Mouse (Mus musculus) heart, embryonic 13.5 days (tissue): ENCODE measurements around the gene Lsm10. TPM values are rescaled to one million over a fixed set of nuclear protein-coding genes. Genes with fewer than 3 reads are reported as not detected.

Experiments
- ATAC-seq: fragments of 200-750 bp; cut with Nextera tagmentation; 2 replicates; pipeline ENCODE4 v1.8.0; 2017; ENCODE audit warnings: moderate TSS enrichment; ENCODE audit not compliant: insufficient number of reproducible peaks, low FRiP score, low TSS enrichment; ENCODE audit errors: extremely low read depth
- H3K27ac ChIP-seq: fragments of 300-500 bp; sonication (generic); replicated peaks from 2 replicates; pipeline ENCODE4 v1.5.1; 2015; ENCODE audit warnings: moderate library complexity, mild to moderate bottlenecking, inconsistent platforms
- H3K27me3 ChIP-seq: fragments of 300-500 bp; sonication (generic); replicated peaks from 2 replicates; pipeline ENCODE4 v1.6.1; 2015; ENCODE audit warnings: mild to moderate bottlenecking, inconsistent platforms
- H3K36me3 ChIP-seq: fragments of 300-500 bp; sonication (generic); 2 replicates; pipeline ENCODE4 v1.6.1; 2015; ENCODE audit warnings: mild to moderate bottlenecking, inconsistent platforms
- H3K4me1 ChIP-seq: fragments of 300-500 bp; sonication (generic); 2 replicates; pipeline ENCODE4 v1.6.1; 2015; ENCODE audit warnings: inconsistent platforms
- H3K4me2 ChIP-seq: fragments of 300-500 bp; sonication (generic); 2 replicates; pipeline ENCODE4 v1.6.1; 2015; ENCODE audit warnings: inconsistent platforms, mild to moderate bottlenecking, moderate library complexity
- H3K4me3 ChIP-seq: fragments of 300-500 bp; sonication (generic); 2 replicates; pipeline ENCODE4 v1.5.1; 2015; ENCODE audit warnings: moderate library complexity, mild to moderate bottlenecking, inconsistent platforms
- H3K9ac ChIP-seq: fragments of 300-500 bp; sonication (generic); 2 replicates; pipeline ENCODE4 v1.6.1; 2015; ENCODE audit warnings: inconsistent platforms, mild to moderate bottlenecking, moderate library complexity
- H3K9me3 ChIP-seq: fragments of 300-500 bp; sonication (generic); 2 replicates; pipeline ENCODE4 v1.6.1; 2016; ENCODE audit warnings: inconsistent platforms
- WGBS: fragments of 180-500 bp; shearing (Covaris S2); methylation state at CpG from one replicate; pipeline ENCODE4 v1.1.7; 2015; ENCODE audit warnings: mixed read lengths; 5-methylcytosine and 5-hydroxymethylcytosine counted together
- polyA plus RNA-seq: library from polyadenylated mRNA; unstranded; fragments of >200 nt; fragmentation: Nextera tagmentation; extraction: Ambion mirVana; gene quantifications from 2 replicates; pipeline ENCODE4 v1.2.1, GENCODE M21; 2015

The Lsm10 gene
- polyA plus RNA-seq, result 35.2 and 48.6 TPM in 2 replicates

DNA sequence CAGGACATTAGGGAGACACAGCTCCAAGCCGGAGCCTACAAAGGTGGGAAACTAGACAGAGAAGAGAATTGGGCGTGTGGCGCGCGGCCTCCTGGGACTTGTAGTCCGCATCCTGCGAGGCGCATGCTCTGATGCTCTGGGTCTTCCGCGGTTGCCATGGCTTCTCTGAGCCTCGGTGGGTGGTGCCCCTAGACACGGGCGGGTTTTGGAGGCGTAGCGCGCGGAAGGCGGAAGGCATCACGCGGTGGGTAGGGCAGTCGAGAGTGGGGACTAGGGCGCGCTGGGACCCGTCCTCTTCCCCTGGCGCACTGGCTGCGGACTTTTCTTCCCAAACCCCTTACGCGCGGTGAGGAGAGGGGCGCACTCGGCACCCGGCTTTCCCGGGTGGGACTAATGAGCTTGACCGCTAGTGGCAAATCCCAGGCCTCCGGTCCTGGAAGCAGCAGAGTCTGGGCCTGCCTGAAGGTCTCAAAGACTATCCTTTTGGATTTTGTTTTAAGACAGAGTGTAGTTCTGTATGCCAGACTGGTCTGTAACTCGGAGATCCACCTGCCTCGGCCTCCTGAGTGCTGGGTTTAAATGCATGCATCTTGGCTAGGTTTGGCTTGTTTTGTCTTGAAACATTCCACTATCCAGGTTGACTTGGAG, at the start of gene Lsm10:
Lsm10 (plus strand) TSS at position 160 of the 648 bp plus-strand sequence.
- peak within 1 kb of the TSS; percentile 80 for H3K4me2 ChIP-seq
- H3K4me3 ChIP-seq, result peak within 1 kb of the TSS; percentile 82
- 2% methylated on average over 37 of the region's 37 CpGs for WGBS
- peak within 1 kb of the TSS; percentile 88 for H3K9ac ChIP-seq
- H3K27me3 ChIP-seq, result no peaks in the 10 kb centered on the region
- ATAC-seq, result peak; percentile 96
- H3K27ac ChIP-seq, result peak within 1 kb of the TSS; percentile 73
- peaks cover 44% of the 10 kb centered on the region for H3K4me1 ChIP-seq
- no peaks in the 10 kb centered on the region for H3K9me3 ChIP-seq
- peaks cover 19% of the 10 kb centered on the region for H3K36me3 ChIP-seq

DNA sequence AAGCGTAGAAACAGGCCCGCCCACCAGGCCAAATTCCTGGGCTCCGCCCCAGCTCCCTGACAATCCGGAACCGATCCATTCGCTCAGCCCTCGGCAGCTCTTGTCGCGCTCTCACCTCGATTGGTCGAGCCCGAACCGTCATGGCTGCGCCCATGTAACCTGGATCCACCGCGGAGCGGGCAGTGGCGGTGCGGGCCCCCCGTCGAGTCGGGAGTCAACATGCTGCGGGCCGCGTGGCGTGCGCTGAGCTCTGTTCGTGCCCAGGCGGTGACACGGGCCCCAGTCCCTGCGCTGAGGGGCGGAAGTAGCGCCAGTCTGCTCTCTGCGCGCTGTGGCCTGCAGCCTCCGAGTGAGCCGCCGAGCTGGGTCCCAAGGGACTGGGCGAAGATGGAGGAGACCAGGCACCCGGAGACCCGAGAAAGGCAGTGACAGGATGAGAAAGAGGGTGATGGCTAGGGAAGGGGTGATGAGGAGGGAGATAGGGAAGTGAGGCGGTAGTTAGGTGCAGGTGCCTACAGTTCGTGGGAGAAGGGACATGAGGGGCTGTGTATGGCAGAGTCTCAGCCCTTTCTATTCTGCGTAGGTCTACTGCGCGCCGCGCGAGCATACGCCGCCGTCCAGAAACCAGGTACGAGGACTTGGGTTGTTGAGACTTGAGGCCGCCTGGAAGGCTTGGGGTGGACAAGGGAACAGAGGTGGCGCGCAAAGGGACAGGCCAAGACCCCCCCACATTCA, 49.4 kb upstream of the Lsm10 start, which contains the start of gene Mrps15:
Mrps15 (plus strand) TSS at position 75 of the 735 bp plus-strand sequence.
- H3K4me1 ChIP-seq, result peaks cover 12% of the 10 kb centered on the region
- no peaks in the 10 kb centered on the region for H3K9me3 ChIP-seq
- no peaks in the 10 kb centered on the region for H3K27me3 ChIP-seq
- peak within 1 kb of the TSS; percentile 80 for H3K9ac ChIP-seq
- peak; percentile 82 for ATAC-seq
- under 1% methylated on average over 56 of the region's 56 CpGs for WGBS
- peaks cover 30% of the 10 kb centered on the region for H3K36me3 ChIP-seq
- H3K27ac ChIP-seq, result peak within 1 kb of the TSS; percentile 67
- peak within 1 kb of the TSS; percentile 96 for H3K4me2 ChIP-seq
- peak within 1 kb of the TSS; percentile 66 for H3K4me3 ChIP-seq

DNA sequence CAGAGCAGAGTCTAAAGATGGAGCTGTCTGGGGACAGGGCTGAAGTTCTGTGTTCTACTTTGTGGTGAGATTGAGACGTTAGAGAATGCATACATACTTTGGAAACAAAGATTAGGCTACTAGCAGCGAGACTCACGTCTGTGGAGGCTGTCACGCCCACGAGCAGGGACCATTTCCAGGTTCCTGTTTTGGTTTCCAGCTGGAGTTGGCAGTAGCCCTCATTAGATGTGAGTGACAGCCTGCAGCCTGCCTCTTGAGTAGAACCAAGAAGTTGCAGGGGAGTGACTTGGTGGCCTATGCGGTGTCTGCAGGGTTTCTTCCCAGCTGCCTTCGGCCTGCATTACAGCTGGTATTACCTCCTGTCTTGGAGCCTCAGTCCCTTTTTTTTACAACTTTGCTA, 44.8 kb upstream of the Lsm10 start:
- H3K36me3 ChIP-seq, result peaks cover 73% of the 10 kb centered on the region
- H3K27ac ChIP-seq, result no peak overlapping the region
- H3K4me3 ChIP-seq, result no peak overlapping the region
- peaks cover 12% of the 10 kb centered on the region for H3K4me1 ChIP-seq
- H3K4me2 ChIP-seq, result no peak overlapping the region
- H3K27me3 ChIP-seq, result no peaks in the 10 kb centered on the region
- H3K9me3 ChIP-seq, result no peaks in the 10 kb centered on the region
- WGBS, result 77% methylated on average over 7 of the region's 7 CpGs
- ATAC-seq, result no peak
- H3K9ac ChIP-seq, result no peak overlapping the region

DNA sequence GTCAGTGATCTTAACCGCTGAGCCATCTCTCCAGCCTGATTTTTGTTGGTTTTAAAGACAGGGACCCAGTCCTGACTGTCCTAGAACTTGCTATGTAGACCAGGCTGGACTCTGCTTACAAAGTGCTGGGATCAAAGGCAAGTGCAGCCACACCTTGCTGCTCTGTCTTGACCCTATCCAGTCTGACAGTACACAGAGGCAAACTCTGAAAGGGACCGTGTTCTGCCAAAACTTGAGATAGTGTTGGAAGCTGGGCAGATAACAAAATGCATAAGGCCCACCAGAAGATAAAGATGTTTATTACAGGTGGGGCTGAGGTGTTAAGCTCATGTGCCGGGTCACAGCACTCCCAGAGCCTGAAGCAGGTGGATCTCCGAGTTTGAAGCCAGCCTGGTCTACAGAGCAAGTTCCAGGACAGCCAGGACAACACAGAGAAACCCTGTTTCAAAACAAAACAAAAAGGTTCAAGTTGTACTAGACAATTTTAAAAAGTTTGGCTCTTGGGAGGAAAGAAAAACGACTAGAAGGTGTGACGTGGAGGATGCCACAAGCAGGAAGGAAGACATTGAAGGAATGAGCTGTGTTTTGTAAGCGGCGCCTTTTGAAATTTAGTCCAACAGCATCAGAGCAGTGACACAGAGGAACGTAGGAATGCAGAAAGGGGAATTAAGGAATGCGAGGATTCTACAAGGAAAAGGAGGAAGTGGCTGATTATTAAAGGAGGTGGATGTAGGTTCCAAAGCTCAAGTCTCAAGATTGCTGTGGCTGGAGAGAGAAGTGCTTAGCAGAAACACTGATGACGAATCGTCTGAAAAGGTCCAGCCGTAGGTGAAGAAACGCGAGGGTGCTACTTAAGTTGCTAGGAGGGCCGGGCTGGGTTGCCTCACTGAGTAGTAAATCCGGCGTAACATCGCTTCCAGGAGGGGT, 39.0 kb upstream of the Lsm10 start:
- Histone ChIP-seq H3K9ac (peak overlapping the region; percentile 80), H3K4me1 (peaks cover 14% of the 10 kb centered on the region), H3K36me3 (peaks cover 39% of the 10 kb centered on the region), H3K4me2 (peak overlapping the region; percentile 95), H3K9me3 (no peaks in the 10 kb centered on the region), H3K27ac (no peak overlapping the region), H3K27me3 (no peaks in the 10 kb centered on the region), H3K4me3 (peak overlapping the region; percentile 72)
- WGBS, result 11% methylated on average over 19 of the region's 19 CpGs
- ATAC-seq, result no peak

DNA sequence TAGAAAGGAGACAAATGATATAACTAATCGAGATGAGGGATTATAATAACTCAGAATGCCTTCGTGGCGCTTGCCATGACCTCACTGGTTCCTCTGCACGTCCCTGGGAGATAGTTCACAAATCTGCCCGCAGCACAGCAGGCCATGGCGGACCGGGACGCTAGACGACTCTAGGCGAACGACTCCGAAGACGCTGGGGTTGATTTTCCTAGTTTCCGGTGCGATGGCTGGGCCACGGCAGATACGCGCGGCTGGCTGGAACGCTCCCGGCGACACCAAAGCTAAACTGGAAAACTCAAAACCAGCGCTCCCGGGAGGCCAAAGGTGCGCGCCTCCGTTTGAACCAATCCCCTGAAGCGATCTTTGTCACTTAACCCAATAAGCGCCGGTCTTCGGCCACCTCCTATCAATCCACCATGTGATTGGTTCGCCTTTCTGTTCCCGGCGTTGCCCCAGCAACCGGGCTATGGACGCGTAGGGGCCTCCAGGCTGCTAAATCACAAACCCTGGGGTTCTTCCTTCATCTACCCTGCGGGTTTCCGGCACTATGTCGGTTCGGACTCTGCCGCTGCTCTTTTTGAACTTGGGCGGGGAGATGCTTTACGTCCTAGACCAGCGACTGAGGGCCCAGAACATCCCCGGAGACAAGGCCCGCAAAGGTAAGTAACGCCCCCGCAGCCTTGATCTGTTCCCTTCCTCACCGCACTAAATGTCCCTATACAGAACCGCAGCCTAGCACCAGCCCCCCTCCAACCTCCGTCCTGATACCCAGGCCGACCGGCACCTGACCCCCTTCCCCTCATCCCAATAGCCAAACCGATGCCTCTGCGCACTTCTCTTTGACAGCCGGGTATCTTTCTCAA, 38.1 kb upstream of the Lsm10 start, which contains the start of gene Oscp1:
Oscp1 (plus strand) TSS at position 432 of the 863 bp plus-strand sequence.
- Histone ChIP-seq H3K27ac (no peak within 1 kb of the TSS; the same call in 1 of the 2 replicates), H3K9me3 (no peaks in the 10 kb centered on the region), H3K9ac (peak within 1 kb of the TSS; percentile 80), H3K27me3 (no peaks in the 10 kb centered on the region), H3K4me2 (peak within 1 kb of the TSS; percentile 95), H3K4me3 (peak within 1 kb of the TSS; percentile 72), H3K4me1 (peaks cover 14% of the 10 kb centered on the region), H3K36me3 (peaks cover 32% of the 10 kb centered on the region)
- peak; percentile 92 for ATAC-seq
- WGBS, result under 1% methylated on average over 57 of the region's 57 CpGs

DNA sequence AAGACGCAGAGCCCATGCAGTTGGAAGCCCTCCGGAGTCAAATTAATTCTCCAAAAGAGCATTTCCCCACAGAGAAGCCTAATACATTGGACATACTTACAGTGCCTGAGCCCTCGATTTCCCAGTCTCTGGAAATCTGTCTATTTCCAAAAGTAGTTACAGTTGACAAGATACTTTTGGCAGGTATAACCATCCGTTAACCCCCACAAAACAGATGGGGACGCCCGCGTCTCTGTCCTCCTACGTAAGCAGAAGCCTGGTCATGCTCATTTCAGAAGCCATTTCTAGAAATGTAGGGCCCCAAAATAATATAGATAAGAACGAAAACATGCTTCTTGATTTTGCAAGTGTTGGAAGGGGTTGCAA, 37.4 kb upstream of the Lsm10 start:
- Histone ChIP-seq H3K9ac (peak overlapping the region; percentile 80), H3K27me3 (no peaks in the 10 kb centered on the region), H3K4me3 (peak overlapping the region; percentile 72), H3K4me2 (peak overlapping the region; percentile 95), H3K4me1 (peaks cover 14% of the 10 kb centered on the region), H3K27ac (no peak overlapping the region), H3K9me3 (no peaks in the 10 kb centered on the region), H3K36me3 (peaks cover 26% of the 10 kb centered on the region)
- 36% methylated on average over 9 of the region's 9 CpGs for WGBS
- ATAC-seq, result no peak

DNA sequence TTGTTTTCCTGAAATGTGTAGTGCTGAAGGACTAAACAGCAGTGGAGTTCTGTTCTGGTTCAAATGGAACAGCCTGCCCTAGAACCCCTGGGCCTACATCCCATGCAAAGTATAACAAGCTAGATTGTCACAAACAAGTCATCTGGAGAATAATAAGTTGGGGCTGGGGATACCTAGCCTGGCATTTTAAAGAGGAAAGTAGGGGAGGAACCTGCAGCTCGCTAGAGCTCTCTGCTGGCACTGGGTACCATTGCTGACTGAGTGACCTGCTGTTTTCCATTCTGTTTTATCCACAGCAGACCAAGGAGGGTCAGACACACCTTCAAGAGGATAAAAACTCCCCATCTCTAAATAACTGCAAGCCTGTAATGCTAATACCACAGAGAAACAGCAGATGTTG, 33.6 kb upstream of the Lsm10 start:
- no peak for ATAC-seq
- H3K36me3 ChIP-seq, result no peaks in the 10 kb centered on the region
- no peaks in the 10 kb centered on the region for H3K9me3 ChIP-seq
- no peak overlapping the region for H3K4me3 ChIP-seq
- WGBS, result 31% methylated on average over 1 of the region's 1 CpGs
- H3K4me1 ChIP-seq, result peaks cover 10% of the 10 kb centered on the region
- no peaks in the 10 kb centered on the region for H3K27me3 ChIP-seq
- H3K27ac ChIP-seq, result no peak overlapping the region
- H3K4me2 ChIP-seq, result no peak overlapping the region
- H3K9ac ChIP-seq, result no peak overlapping the region

DNA sequence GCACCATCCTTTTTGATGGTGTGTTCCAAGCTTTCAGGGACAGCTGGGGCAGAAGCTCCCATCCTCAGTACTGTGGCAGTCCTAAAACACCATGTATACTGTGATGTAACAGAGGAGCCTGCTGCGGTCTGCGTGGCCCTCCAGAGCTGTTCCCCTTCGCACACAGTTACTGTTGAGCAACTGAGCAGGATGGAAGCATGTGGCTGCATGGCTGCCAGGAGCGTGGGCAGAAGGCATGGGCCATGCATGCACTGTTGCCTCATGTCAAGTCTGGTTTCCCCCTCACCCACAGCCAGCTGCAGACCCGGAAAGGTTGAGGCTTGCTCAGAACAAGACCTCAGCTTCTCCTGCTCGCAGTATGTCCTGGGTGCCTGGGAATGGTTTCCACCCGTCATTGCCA, 31.2 kb upstream of the Lsm10 start:
- Histone ChIP-seq H3K27me3 (no peaks in the 10 kb centered on the region), H3K27ac (no peak overlapping the region), H3K4me3 (no peak overlapping the region), H3K4me1 (0 out of 2 replicates have a peak, but pooled peaks cover 4% of the 10 kb centered on the region), H3K9ac (no peak overlapping the region), H3K9me3 (no peaks in the 10 kb centered on the region), H3K4me2 (no peak overlapping the region), H3K36me3 (no peaks in the 10 kb centered on the region)
- 80% methylated on average over 7 of the region's 7 CpGs for WGBS
- no peak for ATAC-seq

DNA sequence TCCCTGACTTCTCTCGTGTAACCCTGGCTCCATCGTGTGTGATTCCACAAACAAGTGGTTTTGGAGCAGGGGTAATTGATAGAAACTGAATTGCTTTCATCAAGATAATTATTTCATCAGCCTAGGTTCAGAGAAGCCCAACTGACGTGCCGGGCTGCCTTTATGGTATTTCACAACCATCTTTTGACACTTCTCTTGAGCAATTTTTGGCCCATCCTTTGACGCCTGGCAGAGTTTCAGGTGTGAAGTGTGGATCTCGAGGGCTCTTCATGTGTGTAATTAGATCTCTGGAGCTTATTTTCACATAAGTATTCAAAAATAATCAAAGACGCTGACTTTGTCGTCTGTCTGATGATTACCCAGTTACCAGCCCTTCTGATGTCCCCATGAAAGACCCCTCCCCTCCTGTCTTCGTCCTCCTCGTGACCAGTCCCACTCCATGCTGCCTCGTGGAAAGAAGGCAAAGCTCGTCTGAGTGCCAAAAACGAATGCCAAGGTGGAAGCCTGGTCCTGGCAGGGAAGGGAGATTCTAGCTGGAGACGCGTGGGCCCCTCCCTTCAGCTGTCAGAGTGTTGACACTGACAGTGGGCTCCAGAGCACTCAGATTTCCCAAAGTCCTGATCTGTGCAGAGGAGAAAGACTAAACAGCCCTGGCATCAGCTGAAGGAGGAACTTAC, 28.9 kb upstream of the Lsm10 start:
- H3K4me2 ChIP-seq, result no peak overlapping the region
- H3K36me3 ChIP-seq, result no peaks in the 10 kb centered on the region
- no peak overlapping the region for H3K9ac ChIP-seq
- 56% methylated on average over 15 of the region's 15 CpGs for WGBS
- H3K27ac ChIP-seq, result no peak overlapping the region
- ATAC-seq, result no peak
- 0 out of 2 replicates have a peak, but pooled peaks cover 4% of the 10 kb centered on the region for H3K4me1 ChIP-seq
- no peak overlapping the region for H3K4me3 ChIP-seq
- H3K9me3 ChIP-seq, result no peaks in the 10 kb centered on the region
- no peaks in the 10 kb centered on the region for H3K27me3 ChIP-seq

DNA sequence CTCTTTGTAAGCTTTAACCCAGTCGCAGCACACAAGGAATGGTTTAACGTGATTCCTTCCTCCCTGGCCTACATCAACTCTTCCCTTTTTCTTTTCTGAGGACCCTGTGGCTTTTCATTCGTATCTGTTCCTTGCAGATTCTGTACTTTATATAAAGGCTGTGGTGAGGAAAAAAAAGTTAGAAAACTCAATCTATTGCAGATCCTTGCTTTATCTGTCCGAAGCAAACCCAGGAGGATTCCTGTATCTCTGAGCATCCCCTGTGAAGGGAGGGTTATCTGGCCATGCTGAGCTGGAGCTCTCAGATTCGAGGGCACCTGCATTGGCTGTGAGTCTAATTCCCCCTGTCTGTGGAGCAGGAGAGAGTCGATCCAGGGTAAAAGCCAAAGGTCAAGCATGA, 27.6 kb upstream of the Lsm10 start:
- Histone ChIP-seq H3K4me2 (no peak overlapping the region), H3K4me3 (no peak overlapping the region), H3K4me1 (0 out of 2 replicates have a peak, but pooled peaks cover 4% of the 10 kb centered on the region), H3K9me3 (no peaks in the 10 kb centered on the region), H3K27me3 (no peaks in the 10 kb centered on the region), H3K27ac (no peak overlapping the region), H3K36me3 (no peaks in the 10 kb centered on the region), H3K9ac (no peak overlapping the region)
- ATAC-seq, result no peak
- 74% methylated on average over 6 of the region's 6 CpGs for WGBS
